Mouse (Mus musculus): ENCODE data around the gene Lmod2.

The Lmod2 gene

GRCm38 (mm10) chr6:24597500-24597899, at the start of gene Lmod2:
Lmod2 (plus strand) TSS chr6:24597762.
- DNase-seq (ENCODE audit: low read depth, low spot score) = peak; percentile 74

GRCm38 (mm10) chr6:24549801-24550200, 47.8 kb upstream of the Lmod2 start:
- no peak for DNase-seq (ENCODE audit: low read depth, low spot score)

- DNase-seq (ENCODE audit: low read depth, low spot score) = no peak
These were observed 45.5 kb upstream of the Lmod2 start for GRCm38 (mm10) chr6:24552046-24552445.

- peak; percentile 72 for DNase-seq (ENCODE audit: low read depth, low spot score)
These were observed 43.0 kb upstream of the Lmod2 start for GRCm38 (mm10) chr6:24554427-24555086.

GRCm38 (mm10) chr6:24555488-24555887, 42.1 kb upstream of the Lmod2 start:
- DNase-seq (ENCODE audit: low read depth, low spot score) = peak; percentile 80

GRCm38 (mm10) chr6:24564081-24564480, 33.5 kb upstream of the Lmod2 start:
- no peak for DNase-seq (ENCODE audit: low read depth, low spot score)

GRCm38 (mm10) chr6:24564886-24565285, 32.7 kb upstream of the Lmod2 start:
- no peak for DNase-seq (ENCODE audit: low read depth, low spot score)

- DNase-seq (ENCODE audit: low read depth, low spot score) = no peak
These were observed 28.6 kb upstream of the Lmod2 start for GRCm38 (mm10) chr6:24568963-24569362.

GRCm38 (mm10) chr6:24569711-24570110, 27.9 kb upstream of the Lmod2 start:
- DNase-seq (ENCODE audit: low read depth, low spot score) = no peak

GRCm38 (mm10) chr6:24570278-24570677, 27.3 kb upstream of the Lmod2 start:
- DNase-seq (ENCODE audit: low read depth, low spot score) = no peak

GRCm38 (mm10) chr6:24571126-24571525, 26.4 kb upstream of the Lmod2 start:
- no peak for DNase-seq (ENCODE audit: low read depth, low spot score)

GRCm38 (mm10) chr6:24572431-24572830, 25.1 kb upstream of the Lmod2 start:
- no peak for DNase-seq (ENCODE audit: low read depth, low spot score)

- DNase-seq (ENCODE audit: low read depth, low spot score) = no peak
These were observed 24.2 kb upstream of the Lmod2 start for GRCm38 (mm10) chr6:24573319-24573718.

- DNase-seq (ENCODE audit: low read depth, low spot score) = peak; percentile 87
These were observed 14.1 kb upstream of the Lmod2 start for GRCm38 (mm10) chr6:24583456-24583855.

- no peak for DNase-seq (ENCODE audit: low read depth, low spot score)
These were observed 11.9 kb upstream of the Lmod2 start for GRCm38 (mm10) chr6:24585431-24586310.

- peak; percentile 84 for DNase-seq (ENCODE audit: low read depth, low spot score)
These were observed 10.7 kb upstream of the Lmod2 start for GRCm38 (mm10) chr6:24586885-24587284.

GRCm38 (mm10) chr6:24590282-24590681, 7.3 kb upstream of the Lmod2 start:
- DNase-seq (ENCODE audit: low read depth, low spot score) = no peak

- no peak for DNase-seq (ENCODE audit: low read depth, low spot score)
These were observed 5.9 kb upstream of the Lmod2 start for GRCm38 (mm10) chr6:24591525-24592218.

GRCm38 (mm10) chr6:24599179-24599578, 1.6 kb downstream of the Lmod2 start:
- DNase-seq (ENCODE audit: low read depth, low spot score) = no peak

GRCm38 (mm10) chr6:24599639-24600038, 2.1 kb downstream of the Lmod2 start:
- peak; percentile 51 for DNase-seq (ENCODE audit: low read depth, low spot score)

- DNase-seq (ENCODE audit: low read depth, low spot score) = peak; percentile 56
These were observed 2.6 kb downstream of the Lmod2 start for GRCm38 (mm10) chr6:24600134-24600533.

GRCm38 (mm10) chr6:24600726-24601125, 3.2 kb downstream of the Lmod2 start:
- no peak for DNase-seq (ENCODE audit: low read depth, low spot score)

Data from skeletal muscle tissue, adult 2 months (tissue).